Mouse (Mus musculus) monocyte, adult 59 days (primary cell): Measurements from ENCODE around the gene Ripply3. TPM values are rescaled to one million over a fixed set of nuclear protein-coding genes. Genes with fewer than 3 reads are reported as not detected.

Experiments used
- total RNA-seq, 2 experiments: library from RNA; stranded (reverse); gene quantifications; one replicate each; pipeline ENCODE4 v1.2.4; 2023

Gene Ripply3
- total RNA-seq: under 1 TPM; 0.73 to 0.79 TPM

DNA sequence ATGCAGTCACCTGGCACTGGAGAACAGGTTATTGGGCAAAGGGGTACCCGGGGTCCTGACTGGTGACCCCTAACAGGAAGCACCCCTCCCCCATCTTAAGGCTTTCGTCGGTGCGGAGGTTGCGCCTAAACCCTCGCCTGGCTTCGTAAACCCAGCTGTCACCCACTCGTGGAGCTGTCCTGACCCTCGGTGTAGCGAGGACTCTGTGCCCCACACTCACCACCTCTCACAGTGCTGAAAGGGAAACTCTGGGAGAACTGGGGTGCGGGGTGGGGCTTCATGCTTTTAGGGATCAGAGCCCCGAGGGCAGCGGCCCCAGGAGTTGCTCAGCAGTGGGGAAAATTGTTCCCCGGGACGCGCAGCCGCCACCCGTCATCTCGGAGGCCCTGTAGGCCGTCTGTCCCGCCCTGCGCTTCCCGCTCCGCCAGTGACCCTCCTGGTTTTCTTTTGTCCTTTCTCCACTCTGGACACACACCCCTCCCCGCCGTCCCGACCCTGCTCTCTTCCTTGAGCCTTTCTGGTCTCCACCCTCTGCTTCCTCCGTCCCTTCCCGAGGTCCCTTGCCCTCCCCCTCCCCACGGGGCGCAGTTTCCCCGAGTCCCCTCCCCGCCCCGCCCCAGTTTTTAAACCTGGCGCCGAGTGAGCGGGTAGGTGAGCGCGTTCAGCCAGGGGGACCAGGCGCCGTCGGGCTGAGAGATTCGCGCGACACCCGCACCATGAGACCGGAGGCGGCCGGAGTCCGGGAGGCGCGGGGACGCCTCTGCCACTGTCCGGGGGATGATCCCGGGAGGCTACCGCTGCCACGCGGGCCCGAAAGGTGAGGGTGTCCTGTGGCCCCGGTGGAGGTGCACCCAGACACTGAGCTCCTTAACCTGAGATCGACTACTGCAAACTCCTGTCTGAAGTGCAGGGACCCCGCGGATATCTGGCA is at the start of gene Ripply3:
Gene Ripply3, plus strand, starts transcription at position 640 of the 931 bp plus-strand sequence.

DNA sequence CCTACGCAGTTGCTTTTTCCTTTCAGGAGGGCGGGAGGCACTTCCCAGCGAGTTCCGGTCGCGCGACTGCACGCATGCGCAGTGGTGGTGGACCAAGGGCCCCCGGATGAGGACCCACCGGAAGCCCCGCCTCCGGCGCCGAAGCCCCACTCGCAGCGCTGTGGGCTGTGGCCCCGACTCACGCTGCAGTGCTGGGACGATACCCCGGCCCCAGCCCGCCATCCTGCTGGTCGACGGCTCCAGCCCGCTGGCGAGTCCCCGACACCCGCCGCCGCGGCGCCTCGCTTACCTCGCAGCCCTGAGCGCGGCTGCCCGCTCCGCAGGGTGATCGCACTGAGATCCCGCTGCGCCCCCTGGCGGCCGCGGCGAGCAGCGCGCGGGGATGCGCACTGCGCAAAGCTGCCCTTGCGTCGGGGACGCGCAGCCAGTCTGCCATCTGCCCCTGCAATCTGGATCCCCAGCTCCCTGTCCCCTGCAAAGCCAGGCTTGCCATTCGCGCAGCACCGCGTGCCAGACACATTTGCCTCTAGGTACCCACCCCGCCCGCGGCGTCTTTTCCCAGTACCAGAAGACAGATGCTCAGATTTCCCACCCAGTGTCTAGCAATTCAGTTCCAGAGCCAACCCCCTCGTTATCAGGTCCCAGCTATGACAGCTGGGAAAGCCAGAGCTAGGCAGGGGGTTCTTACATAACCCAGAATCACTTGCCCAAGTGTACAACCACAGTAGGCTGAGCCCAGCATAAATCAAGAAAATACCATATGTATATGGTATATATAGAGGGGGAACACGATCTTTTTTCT is 14.8 kb upstream of the Ripply3 start, which contains the start of gene Hlcs:
Gene Hlcs, minus strand, starts transcription at position 343 of the 802 bp plus-strand sequence.

DNA sequence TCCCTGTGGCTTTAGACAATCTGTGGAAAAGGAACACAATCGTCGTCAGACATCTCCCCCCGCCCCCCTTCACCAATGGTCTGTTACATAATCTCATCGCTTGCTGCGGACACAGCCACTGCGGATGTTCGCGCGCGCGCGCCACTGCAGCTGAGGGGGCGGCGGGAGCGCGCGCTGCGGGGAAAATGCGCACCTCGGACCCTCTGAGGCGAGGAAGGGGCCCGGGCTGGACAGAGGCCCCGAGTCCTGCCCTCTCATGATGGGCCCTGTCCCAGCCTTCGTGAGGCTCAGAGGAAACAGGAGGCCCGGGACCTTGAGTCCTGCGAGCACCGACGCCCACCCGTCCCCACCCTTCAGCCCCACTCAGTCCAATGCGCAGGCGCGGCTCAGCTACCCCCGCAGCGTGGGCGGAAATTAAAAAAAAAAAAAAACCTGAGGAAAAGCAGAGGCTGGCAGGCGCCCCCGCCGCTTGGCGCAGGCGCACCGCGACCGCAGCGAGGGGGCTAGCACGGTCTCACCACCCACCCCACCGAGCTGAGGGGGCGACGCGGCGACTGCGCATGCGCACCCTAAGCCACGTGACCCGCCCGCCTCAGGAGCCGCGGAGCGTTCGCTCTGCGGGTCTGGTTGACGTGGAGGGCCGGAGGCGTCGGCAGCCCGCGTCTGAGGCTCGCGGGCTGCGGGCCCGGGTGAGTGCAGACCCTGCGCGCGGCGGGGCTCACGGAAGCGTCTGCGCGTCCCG is 42.1 kb downstream of the Ripply3 start, which contains the start of gene Ttc3:
Gene Ttc3, plus strand, starts transcription at position 446 of the 742 bp plus-strand sequence.

GRCm38 (mm10) chr16:94371301-94371931 is 43.2 kb downstream of the Ripply3 start, which contains the start of gene Pigp:
Gene Pigp, minus strand, starts transcription at chr16:94371842.

Other genes starting within 250 kb of the Ripply3 start
- not detected for gene Sim2, start 243.5 kb upstream of the Ripply3 start, total RNA-seq
- 10 to 100 TPM; 47.1 to 50.7 TPM for gene Hlcs, start 14.8 kb upstream of the Ripply3 start, total RNA-seq
- 10 to 100 TPM; 16.4 to 33.4 TPM for gene Ttc3, start 42.2 kb downstream of the Ripply3 start, total RNA-seq
- 10 to 100 TPM; 11.1 to 12.1 TPM for gene Pigp, start 43.4 kb downstream of the Ripply3 start, total RNA-seq
- gene Vps26c, start 198.4 kb downstream of the Ripply3 start, total RNA-seq: 10 to 100 TPM; 45.5 to 48.2 TPM
- 10 to 100 TPM; 83.3 to 89.8 TPM for gene Dyrk1a, start 241.6 kb downstream of the Ripply3 start, total RNA-seq